Comparison of ENCODE assay signal across 15 mouse cellular contexts in genomic region chr5:65667644-65668043, GRCm38 (mm10). TPM values are rescaled to one million over a fixed set of nuclear protein-coding genes. Genes with fewer than 3 reads are reported as not detected.
DNase-seq lines count a peak whose midpoint lies in the region; ATAC-seq and TF ChIP-seq lines count a peak whose summit lies in the region.
"Had no signal": no experiment of that assay in that cellular context is flagged by ENCODE, and none has a peak within 500 bp of the region (broad histone marks: within the 10 kb centered on the region; RNA-seq: fewer than 3 reads in every experiment).

No protein-coding gene starts in this region.

- peak; percentile 24; the same call in 1 of the 2 replicates for TF ChIP-seq CTCF in liver, postnatal 0 days (IDR thresholded peaks at IDR 0.05; ENCODE audit: low read depth)
- TF ChIP-seq CTCF in Patski (IDR thresholded peaks at IDR 0.05): peak; percentile 32

- no peaks in the 10 kb centered on the region for H3K9me3 ChIP-seq in liver, postnatal 0 days (ENCODE audit: low read length)
- H3K9me3 ChIP-seq: forebrain, embryonic 15.5 days; limb, embryonic 12.5 days had no signal

- ATAC-seq in cerebellum, adult (ENCODE audit: insufficient number of reproducible peaks, low FRiP score, low TSS enrichment): no peak
- no peak for ATAC-seq in liver, postnatal 0 days
- ATAC-seq in Patski: no peak
- ATAC-seq: forebrain, embryonic 15.5 days had no signal

- no peak overlapping the region for H3K27ac ChIP-seq in liver, postnatal 0 days (ENCODE audit: low read depth)
- H3K27ac ChIP-seq: forebrain, embryonic 15.5 days; limb, embryonic 12.5 days had no signal

- H3K9ac ChIP-seq in liver, postnatal 0 days (replicated peaks): no peak overlapping the region
- H3K9ac ChIP-seq: forebrain, embryonic 15.5 days; limb, embryonic 12.5 days had no signal

- H3K4me2 ChIP-seq in liver, postnatal 0 days (ENCODE audit: low read depth, low read length): no peak overlapping the region
- H3K4me2 ChIP-seq: forebrain, embryonic 15.5 days; limb, embryonic 12.5 days had no signal

- POLR2A ChIA-PET in Patski (lab: Charles Lee): no interaction called here

- 79% methylated on average over 3 of the region's 3 CpGs for WGBS in liver, postnatal 0 days (ENCODE audit: insufficient replicate concordance)

- H3K4me1 ChIP-seq in liver, postnatal 0 days (ENCODE audit: insufficient read depth): 0 out of 2 replicates have a peak, but pooled peaks cover 2% of the 10 kb centered on the region
- H3K4me1 ChIP-seq: limb, embryonic 12.5 days had no signal

- peak; percentile 7 to 8 for DNase-seq in cerebellum, postnatal 14 days
- DNase-seq in liver, postnatal 0 days: no peak
- DNase-seq in liver (no peak), Patski (ENCODE audit: low read depth, low spot score) (no peak)
- peak; percentile 18 for DNase-seq in thymus, postnatal 25 days
- no peak for DNase-seq in frontal cortex, postnatal 36 days (ENCODE audit: low spot score in 2 of 2)
- DNase-seq in ovary, postnatal 10 days (ENCODE audit: low spot score): no peak
- DNase-seq: adrenal gland, postnatal 36 days; cerebellum, adult 11 months; heart, postnatal 14 days; kidney, postnatal 10 days; right cerebral cortex, postnatal 14 days had no signal

- no peaks in the 10 kb centered on the region for H3K27me3 ChIP-seq in liver, postnatal 0 days (ENCODE audit: insufficient read depth, low read length)
- H3K27me3 ChIP-seq in Patski: no peaks in the 10 kb centered on the region
- H3K27me3 ChIP-seq: forebrain, embryonic 15.5 days; limb, embryonic 12.5 days had no signal

- TF ChIP-seq EP300 in liver, postnatal 0 days (IDR thresholded peaks at IDR 0.05; ENCODE audit: low read depth): no peak

- in situ Hi-C loops in Patski (cut with MboI; ENCODE audit: low pct_unique_long_range_greater_than_20kb): no loop called here

- CTCF ChIA-PET in Patski (lab: Charles Lee): interaction anchor here (1.6 to 2.6 kb wide), 2 partner anchors 14 to 21 kb away, joined by 3 to 8 read pairs; no protein-coding TSS in a partner anchor

- no peak overlapping the region for H3K4me3 ChIP-seq in liver, postnatal 0 days (ENCODE audit: low read depth, low read length)
- H3K4me3 ChIP-seq: forebrain, embryonic 15.5 days; limb, embryonic 12.5 days had no signal

- peaks cover 22% of the 10 kb centered on the region for H3K36me3 ChIP-seq in liver, postnatal 0 days (replicated peaks; ENCODE audit: insufficient read depth, low read length)
- H3K36me3 ChIP-seq: forebrain, embryonic 15.5 days had no signal

RNA-seq across cellular contexts. Expression of gene Pds5a, which starts 30.4 kb away (rescaled TPM):
- 12.7 and 13.7 TPM in 2 replicates for polyA plus RNA-seq in liver, postnatal 0 days (2015; fragmentation: Nextera tagmentation; extraction: Ambion mirVana)
- 104 TPM for polyA plus RNA-seq in Patski (2021)

Comparison
In these comparisons a context has a peak if more than half of its experiments do, and no peak if none do; other contexts are left out.
1. DNase-seq: peak in cerebellum, postnatal 14 days (2 of 2) and thymus, postnatal 25 days (single experiment); none in liver, postnatal 0 days (single experiment), liver (single experiment), Patski (single experiment), frontal cortex, postnatal 36 days (0 of 2) and ovary, postnatal 10 days (single experiment).